Mouse (Mus musculus): Measurements from ENCODE around the gene Tsc22d4.

DNA sequence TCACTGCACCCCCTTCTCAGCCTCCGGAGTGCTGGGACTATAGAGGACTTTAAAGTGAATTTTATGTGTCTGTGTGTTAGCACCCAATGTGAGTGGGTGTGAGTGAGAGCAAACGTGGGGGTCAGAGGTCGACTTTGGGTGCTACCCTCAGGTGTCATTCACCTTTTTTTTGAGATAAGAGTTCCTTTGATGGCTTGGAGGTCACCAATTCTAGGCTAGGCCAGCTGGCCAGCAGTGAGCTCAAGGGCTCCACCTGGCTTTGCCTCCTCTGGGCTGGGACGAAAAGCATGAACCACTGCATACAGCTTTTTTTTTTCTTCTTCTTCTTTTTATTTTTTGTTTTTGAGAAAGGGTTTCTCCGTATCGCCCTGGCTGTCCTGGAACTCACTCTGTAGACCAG, 18.8 kb upstream of the Tsc22d4 start:
- TF ChIP-seq CTCF (conservative IDR thresholded peaks at IDR 0.05; ENCODE audit: insufficient read depth, insufficient read length, low read depth, low read length) (peak; percentile 49), POLR2A (IDR thresholded peaks at IDR 0.05; ENCODE audit: low read depth, low read length) (no peak)

Data from kidney, adult 2 months (tissue).